Mouse (Mus musculus): ENCODE results near the gene Prr9. TPM values are rescaled to one million over a fixed set of nuclear protein-coding genes. Genes with fewer than 3 reads are reported as not detected.

Prr9 gene
- polyA plus RNA-seq, 1 experiment from 2014 or later: not detected

GRCm38 (mm10) chr3:92083042-92083441, 40.7 kb downstream of the Prr9 start, which contains the start of gene Lor:
TSS of gene Lor (minus strand) at chr3:92083142.
- no peaks in the 10 kb centered on the region for H3K9me3 ChIP-seq (replicated peaks)
- WGBS: 73% methylated on average over 2 of the region's 2 CpGs
- H3K36me3 ChIP-seq: no peaks in the 10 kb centered on the region
- H3K27ac ChIP-seq: no peak within 1 kb of the TSS
- peaks cover 5% of the 10 kb centered on the region; the same call in 1 of the 2 replicates for H3K4me1 ChIP-seq (replicated peaks)
- no peak for ATAC-seq (replicated peaks; ENCODE audit: insufficient number of reproducible peaks, insufficient read depth, low FRiP score, low read depth)
- peak within 1 kb of the TSS; percentile 98 for H3K4me2 ChIP-seq
- H3K4me3 ChIP-seq: peak within 1 kb of the TSS; percentile 79
- no peak within 1 kb of the TSS for H3K9ac ChIP-seq
- peaks cover 37% of the 10 kb centered on the region for H3K27me3 ChIP-seq

GRCm38 (mm10) chr3:92081285-92081931, 42.3 kb downstream of the Prr9 start:
- WGBS: 1% methylated on average over 76 of the region's 76 CpGs
- H3K4me1 ChIP-seq (replicated peaks): peaks cover 5% of the 10 kb centered on the region; the same call in 1 of the 2 replicates
- H3K27ac ChIP-seq: peak overlapping the region; percentile 31; the same call in 1 of the 2 replicates
- H3K4me2 ChIP-seq: peak overlapping the region; percentile 98
- ATAC-seq (replicated peaks; ENCODE audit: insufficient number of reproducible peaks, insufficient read depth, low FRiP score, low read depth): peak; percentile 51
- peak overlapping the region; percentile 79 for H3K4me3 ChIP-seq
- H3K9me3 ChIP-seq (replicated peaks): no peaks in the 10 kb centered on the region
- no peaks in the 10 kb centered on the region for H3K36me3 ChIP-seq
- peaks cover 37% of the 10 kb centered on the region for H3K27me3 ChIP-seq
- peak overlapping the region; percentile 56 for H3K9ac ChIP-seq

GRCm38 (mm10) chr3:92080462-92081284, 43.1 kb downstream of the Prr9 start:
- WGBS: under 1% methylated on average over 60 of the region's 82 CpGs
- peak overlapping the region; percentile 31; the same call in 1 of the 2 replicates for H3K27ac ChIP-seq
- no peaks in the 10 kb centered on the region for H3K36me3 ChIP-seq
- no peaks in the 10 kb centered on the region for H3K9me3 ChIP-seq (replicated peaks)
- ATAC-seq (replicated peaks; ENCODE audit: insufficient number of reproducible peaks, insufficient read depth, low FRiP score, low read depth): peak; percentile 74
- H3K4me2 ChIP-seq: peak overlapping the region; percentile 98
- H3K9ac ChIP-seq: peak overlapping the region; percentile 56
- peaks cover 37% of the 10 kb centered on the region for H3K27me3 ChIP-seq
- H3K4me1 ChIP-seq (replicated peaks): peaks cover 5% of the 10 kb centered on the region; the same call in 1 of the 2 replicates
- H3K4me3 ChIP-seq: peak overlapping the region; percentile 79

Other genes with a start within 250 kb of the Prr9 start
- gene Pglyrp3, start 109.4 kb downstream of the Prr9 start, polyA plus RNA-seq (2015; fragmentation: Nextera tagmentation; extraction: Ambion mirVana): not detected in 2 replicates
- 0.77 and 1.00 TPM in 2 replicates for gene Lor, start 40.8 kb downstream of the Prr9 start, polyA plus RNA-seq (2015; fragmentation: Nextera tagmentation; extraction: Ambion mirVana)
- gene Lelp1, start 18.8 kb upstream of the Prr9 start, polyA plus RNA-seq (2015; fragmentation: Nextera tagmentation; extraction: Ambion mirVana): not detected in 2 replicates
- gene Sprr2a1, start 91.9 kb upstream of the Prr9 start, polyA plus RNA-seq (2015; fragmentation: Nextera tagmentation; extraction: Ambion mirVana): 0.20 and 0.56 TPM in 2 replicates
- 6.6 and 35.7 TPM in 2 replicates for gene Sprr2a2, start 92.0 kb upstream of the Prr9 start, polyA plus RNA-seq (2015; fragmentation: Nextera tagmentation; extraction: Ambion mirVana)
- gene Sprr2a3, start 161.5 kb upstream of the Prr9 start, polyA plus RNA-seq (2015; fragmentation: Nextera tagmentation; extraction: Ambion mirVana): 0.64 and 2.6 TPM in 2 replicates
- gene Sprr2b, start 192.7 kb upstream of the Prr9 start, polyA plus RNA-seq (2015; fragmentation: Nextera tagmentation; extraction: Ambion mirVana): not detected in 2 replicates
- not detected in 2 replicates for gene Sprr2d, start 215.2 kb upstream of the Prr9 start, polyA plus RNA-seq (2015; fragmentation: Nextera tagmentation; extraction: Ambion mirVana)
- not detected in 2 replicates for gene Sprr2e, start 228.2 kb upstream of the Prr9 start, polyA plus RNA-seq (2015; fragmentation: Nextera tagmentation; extraction: Ambion mirVana)
- not detected in 2 replicates for gene Sprr2f, start 241.2 kb upstream of the Prr9 start, polyA plus RNA-seq (2015; fragmentation: Nextera tagmentation; extraction: Ambion mirVana)

Measured in heart, embryonic 15.5 days (tissue).